Mouse (Mus musculus) 3T3-L1 (cell line): ENCODE measurements around the gene Cd209g.
"Not testable (repeated sequence)": the region's sequence is repeated elsewhere in the genome, so short reads cannot be mapped to it uniquely, and the experiment has no call there.

ENCODE experiments used
- DNase-seq: peaks from one replicate; pipeline ENCODE4 v3.0.0-alpha.2; 2015; ENCODE audit warnings: low read depth, low spot score

Cd209g gene

GRCm38 (mm10) chr8:4133798-4134197, at the start of gene Cd209g:
Gene Cd209g (plus strand): TSS chr8:4134098.
- no peak for DNase-seq

DNA sequence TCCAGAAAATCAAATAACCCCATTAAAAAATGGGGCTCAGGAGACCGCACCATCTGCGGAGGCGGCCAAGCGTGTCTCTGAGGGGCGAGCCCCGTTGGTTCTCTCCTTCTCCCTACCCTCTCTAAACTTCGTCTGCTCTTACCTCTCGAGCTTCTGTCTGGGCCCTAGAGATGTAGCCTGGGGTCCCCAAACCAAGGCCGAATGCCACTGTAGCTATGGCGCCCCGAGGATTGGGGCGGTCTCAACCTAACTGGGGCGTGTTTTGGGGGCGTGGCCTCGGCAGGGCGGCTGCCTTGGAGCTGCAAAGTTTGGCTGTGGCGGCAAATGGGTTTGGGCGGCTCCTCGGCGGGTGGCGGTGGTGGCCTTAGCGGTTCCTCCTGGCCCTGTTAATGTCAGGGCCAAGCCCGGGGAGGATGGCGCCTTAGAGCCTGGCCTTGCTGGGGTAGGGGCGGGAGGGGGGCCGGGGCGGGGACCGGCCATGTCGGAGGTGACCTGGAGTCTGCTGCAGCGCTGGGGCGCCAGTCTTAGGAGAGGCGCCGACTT, 46.6 kb upstream of the Cd209g start:
- not testable (repeated sequence) for DNase-seq

DNA sequence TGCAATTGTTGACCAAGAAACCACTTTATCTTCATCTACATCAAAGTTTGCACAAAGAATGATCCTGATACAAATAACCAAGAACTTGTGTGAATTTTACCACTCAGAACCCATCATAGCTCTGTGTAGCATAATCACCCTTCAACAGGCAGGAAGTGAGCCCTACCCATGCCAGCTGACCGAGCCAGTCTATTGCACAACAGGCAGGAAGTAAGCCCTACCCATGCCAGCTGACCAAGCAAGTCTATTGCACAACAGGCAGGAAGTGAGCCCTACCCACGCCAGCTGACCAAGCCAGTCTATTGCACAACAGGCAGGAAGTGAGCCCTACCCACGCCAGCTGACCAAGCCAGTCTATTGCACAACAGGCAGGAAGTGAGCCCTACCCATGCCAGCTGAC, 45.4 kb upstream of the Cd209g start:
- not testable (repeated sequence) for DNase-seq

DNA sequence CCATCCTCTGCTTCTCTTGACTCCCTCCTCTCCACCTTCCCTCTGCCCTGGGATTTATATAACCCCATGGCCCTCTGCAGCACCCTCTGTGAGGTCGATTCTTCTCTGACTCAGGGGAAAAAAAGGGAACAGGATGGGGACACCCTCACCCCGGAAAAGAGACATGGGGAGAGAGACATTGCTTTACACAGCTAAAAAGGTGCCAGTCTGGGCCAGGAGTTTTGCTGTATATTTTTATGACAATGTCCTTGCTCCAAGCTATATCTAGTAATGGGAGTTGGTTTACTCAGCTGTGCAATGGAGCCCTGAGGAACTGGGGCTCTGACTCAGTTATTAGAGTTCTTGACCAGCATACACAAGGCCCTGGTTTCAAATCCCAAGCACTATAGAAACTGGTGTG, 28.2 kb upstream of the Cd209g start, which contains the start of gene Cd209f:
Gene Cd209f (minus strand): TSS at position 101 of the 400 bp plus-strand sequence.
- DNase-seq, result not testable (repeated sequence)

- DNase-seq, result peak; percentile 92
Measured at GRCm38 (mm10) chr8:4139660-4140646, 6.1 kb downstream of the Cd209g start.

- peak; percentile 70 for DNase-seq
Measured at GRCm38 (mm10) chr8:4141721-4142120, 7.8 kb downstream of the Cd209g start.

GRCm38 (mm10) chr8:4147272-4147671, 13.4 kb downstream of the Cd209g start:
- DNase-seq, result no peak

GRCm38 (mm10) chr8:4154878-4155277, 21.0 kb downstream of the Cd209g start:
- no peak for DNase-seq

- DNase-seq, result no peak
Measured at GRCm38 (mm10) chr8:4162786-4163185, 28.9 kb downstream of the Cd209g start.

- DNase-seq, result peak; percentile 88
Measured at GRCm38 (mm10) chr8:4165176-4165851, 31.4 kb downstream of the Cd209g start.

DNA sequence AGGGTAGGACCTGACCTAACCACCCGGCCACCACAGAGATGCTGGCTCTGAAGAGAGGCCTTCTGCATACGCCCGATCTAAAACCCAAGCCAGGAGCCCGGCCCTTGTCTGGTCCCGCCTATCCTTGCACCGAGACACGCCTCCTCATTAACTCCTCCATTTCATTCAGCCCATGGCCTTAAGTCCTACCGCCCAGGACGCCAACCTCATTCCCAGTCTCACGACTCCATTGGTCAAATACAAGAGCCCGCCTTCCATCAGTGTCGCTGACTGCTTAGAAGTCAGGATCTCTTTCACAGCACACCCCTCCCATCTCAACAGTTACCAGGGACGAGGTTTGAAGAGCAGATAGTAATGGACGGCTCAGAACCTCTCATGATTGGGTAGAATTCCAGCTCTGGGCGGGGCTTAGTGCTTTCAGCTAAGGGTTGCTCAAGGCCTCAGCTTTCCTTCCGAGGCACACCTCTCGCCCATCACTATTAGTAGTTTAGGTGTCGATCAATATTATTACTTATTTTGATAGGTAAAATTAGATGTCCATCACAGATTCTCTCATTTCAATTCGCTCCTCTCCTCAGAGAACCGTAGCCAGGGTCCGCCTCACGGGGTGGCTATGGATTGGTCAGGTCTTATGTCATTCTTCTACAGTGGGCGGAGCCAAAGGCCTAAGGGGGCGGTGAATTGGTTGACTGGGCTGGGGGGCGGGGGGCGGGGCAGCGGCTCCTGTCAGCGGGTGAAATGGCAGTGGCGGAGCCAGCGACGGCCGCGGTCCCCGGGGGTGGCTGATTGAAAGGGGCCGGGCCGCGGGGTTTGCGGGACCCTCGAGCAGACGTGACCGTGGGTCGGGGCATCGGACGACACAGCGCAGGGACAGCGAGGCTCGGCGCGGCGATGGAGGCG, 32.2 kb downstream of the Cd209g start, which contains the start of gene Evi5l:
Gene Evi5l (plus strand): TSS at position 716 of the 900 bp plus-strand sequence.
- peak; percentile 100 for DNase-seq

- peak; percentile 26 for DNase-seq
Measured at GRCm38 (mm10) chr8:4166881-4167525, 33.1 kb downstream of the Cd209g start.

GRCm38 (mm10) chr8:4167918-4168317, 34.0 kb downstream of the Cd209g start:
- DNase-seq, result no peak

- DNase-seq, result no peak
Measured at GRCm38 (mm10) chr8:4172486-4172885, 38.6 kb downstream of the Cd209g start.

DNA sequence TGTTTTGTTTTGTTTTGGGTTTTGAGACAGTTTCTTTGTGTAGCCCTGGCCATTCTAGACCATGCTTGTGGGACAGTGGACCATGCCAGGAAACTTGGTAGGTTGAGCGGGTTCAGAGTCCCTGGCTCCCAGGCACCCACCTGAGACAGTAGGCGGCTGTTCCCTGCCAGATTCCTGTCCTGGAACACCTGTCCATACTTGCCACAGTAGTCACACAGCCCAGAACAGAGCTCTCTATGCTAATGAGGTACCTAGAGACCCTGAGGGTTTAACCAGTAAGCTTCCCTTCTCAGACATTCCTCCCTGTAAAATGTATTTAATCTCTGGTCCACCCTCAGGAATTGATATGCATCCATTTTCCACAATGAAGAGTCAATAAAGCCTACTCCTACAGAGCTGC, 40.1 kb downstream of the Cd209g start:
- DNase-seq, result no peak

DNA sequence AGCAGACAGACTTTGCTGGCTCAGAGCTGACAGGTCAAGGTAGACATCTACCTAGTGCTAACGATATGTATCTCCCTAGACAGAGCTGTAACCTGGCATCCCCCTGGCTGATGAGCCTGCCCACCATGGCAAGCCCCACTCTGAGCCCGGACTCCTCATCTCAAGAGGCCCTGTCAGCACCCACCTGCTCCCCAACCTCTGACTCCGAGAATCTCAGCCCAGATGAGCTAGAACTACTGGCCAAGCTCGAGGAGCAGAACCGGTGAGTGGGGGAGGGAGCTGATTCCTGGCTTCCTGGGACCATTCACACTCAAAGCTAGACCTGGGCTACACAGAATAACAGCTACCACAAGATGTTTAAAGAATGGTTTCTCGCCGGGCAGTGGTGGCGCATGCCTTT, 49.5 kb downstream of the Cd209g start:
- DNase-seq, result no peak

DNA sequence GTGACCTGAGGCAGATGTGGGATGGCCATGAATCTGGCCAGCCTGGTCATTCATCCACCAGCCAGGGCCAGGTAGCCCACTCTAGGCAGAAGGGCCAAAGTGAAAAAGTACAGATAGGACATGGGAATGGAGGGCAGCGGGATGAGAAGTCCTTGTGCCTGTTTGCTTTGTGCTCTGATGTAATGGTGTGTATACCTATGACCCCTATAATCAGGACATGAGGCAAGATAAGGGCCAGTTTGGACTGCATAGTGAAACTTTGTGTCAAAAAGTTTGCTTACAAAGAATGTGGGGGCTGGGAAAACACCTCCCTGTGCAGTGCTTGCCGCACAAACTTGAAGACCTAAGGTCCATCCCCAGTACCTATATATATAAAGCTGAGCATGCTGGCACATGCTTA, 52.3 kb downstream of the Cd209g start:
- no peak for DNase-seq
